Mouse (Mus musculus): ENCODE measurements at regions not wholly inside any gene's neighbourhood (a gene's known extent, or its start where the extent isn't known, plus 50 kb on each side); places are given as distances from the start of the nearest gene placed in this dataset.

GRCm38 (mm10) chr2:50549871-50550270 lies 253.3 kb upstream of the Mmadhc start:
- TF ChIP-seq CTCF (IDR thresholded peaks at IDR 0.05; ENCODE audit: borderline replicate concordance, extremely low read depth, insufficient read depth, insufficient read length) (no peak), POLR2A (IDR thresholded peaks at IDR 0.05; ENCODE audit: borderline replicate concordance, extremely low read depth, insufficient read depth, insufficient read length, poor library complexity, severe bottlenecking) (no peak)

Data from brain, embryonic 14.5 days (tissue).